Mouse (Mus musculus) 3134 (cell line): ENCODE data around the gene B230104I21Rik.
A peak's percentile ranks its signal among the peaks of the same experiment; 100 is the strongest.

Experiments used
- DNase-seq: peaks from one replicate; pipeline ENCODE4 v3.0.0-alpha.2; 2011; ENCODE audit warnings: low spot score; ENCODE audit not compliant: insufficient read length; ENCODE audit errors: extremely low read depth

The B230104I21Rik gene

GRCm38 (mm10) chr4:154335761-154336160 is at the start of gene B230104I21Rik:
Gene B230104I21Rik, plus strand, starts transcription at chr4:154336127.
- DNase-seq = no peak

GRCm38 (mm10) chr4:154293735-154294201 is 42.2 kb upstream of the B230104I21Rik start:
- DNase-seq = no peak

GRCm38 (mm10) chr4:154294262-154294731 is 41.6 kb upstream of the B230104I21Rik start:
- DNase-seq = no peak

GRCm38 (mm10) chr4:154297761-154298160 is 38.2 kb upstream of the B230104I21Rik start:
- DNase-seq = no peak

- no peak for DNase-seq
These were observed 36.2 kb upstream of the B230104I21Rik start for GRCm38 (mm10) chr4:154299541-154300271.

- DNase-seq = peak; percentile 36
These were observed 34.5 kb upstream of the B230104I21Rik start, which contains the start of gene Arhgef16 for GRCm38 (mm10) chr4:154301466-154301881. Gene Arhgef16, minus strand, starts transcription at chr4:154301676.

GRCm38 (mm10) chr4:154309131-154309530 is 26.8 kb upstream of the B230104I21Rik start:
- no peak for DNase-seq

- no peak for DNase-seq
These were observed 25.2 kb upstream of the B230104I21Rik start for GRCm38 (mm10) chr4:154310576-154311262.

GRCm38 (mm10) chr4:154312143-154312812 is 23.6 kb upstream of the B230104I21Rik start:
- no peak for DNase-seq

- no peak for DNase-seq
These were observed 22.8 kb upstream of the B230104I21Rik start for GRCm38 (mm10) chr4:154312935-154313621.

- no peak for DNase-seq
These were observed 22.3 kb upstream of the B230104I21Rik start for GRCm38 (mm10) chr4:154313622-154313967.

- no peak for DNase-seq
These were observed 10.5 kb upstream of the B230104I21Rik start for GRCm38 (mm10) chr4:154325410-154325809.

GRCm38 (mm10) chr4:154328431-154328830 is 7.5 kb upstream of the B230104I21Rik start:
- DNase-seq = no peak

GRCm38 (mm10) chr4:154328836-154329235 is 7.1 kb upstream of the B230104I21Rik start:
- DNase-seq = no peak

- DNase-seq = no peak
These were observed 5.9 kb upstream of the B230104I21Rik start for GRCm38 (mm10) chr4:154330001-154330400.

GRCm38 (mm10) chr4:154331271-154331670 is 4.7 kb upstream of the B230104I21Rik start:
- DNase-seq = no peak

- no peak for DNase-seq
These were observed 2.6 kb upstream of the B230104I21Rik start for GRCm38 (mm10) chr4:154333300-154333699.

- no peak for DNase-seq
These were observed 1.1 kb upstream of the B230104I21Rik start for GRCm38 (mm10) chr4:154334699-154335402.

- DNase-seq = no peak
These were observed 723 bp downstream of the B230104I21Rik start for GRCm38 (mm10) chr4:154336650-154337049.
